Mouse (Mus musculus): ENCODE results near the gene Myo3b.

The Myo3b gene

DNA sequence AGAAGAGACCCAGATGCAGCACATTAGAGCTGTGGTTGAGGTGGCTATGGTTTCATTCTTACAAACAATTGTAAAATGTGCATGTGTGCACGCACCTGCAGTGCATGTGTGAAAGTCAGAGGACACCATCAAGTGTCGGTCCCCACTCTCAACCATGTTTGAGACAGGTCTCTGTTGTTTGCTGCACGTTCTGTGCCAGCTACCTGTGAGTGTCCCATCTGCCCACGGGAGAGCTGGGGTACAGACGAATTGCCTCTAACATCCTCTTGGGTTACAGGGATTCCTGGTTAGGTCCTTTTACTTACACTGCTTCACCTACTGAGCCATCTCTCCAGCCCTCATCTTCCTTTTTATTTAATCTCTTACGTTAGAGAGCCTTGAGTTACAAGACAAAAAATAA, 330.5 kb downstream of the Myo3b start:
- no peak for DNase-seq (ENCODE audit: low read depth)

DNA sequence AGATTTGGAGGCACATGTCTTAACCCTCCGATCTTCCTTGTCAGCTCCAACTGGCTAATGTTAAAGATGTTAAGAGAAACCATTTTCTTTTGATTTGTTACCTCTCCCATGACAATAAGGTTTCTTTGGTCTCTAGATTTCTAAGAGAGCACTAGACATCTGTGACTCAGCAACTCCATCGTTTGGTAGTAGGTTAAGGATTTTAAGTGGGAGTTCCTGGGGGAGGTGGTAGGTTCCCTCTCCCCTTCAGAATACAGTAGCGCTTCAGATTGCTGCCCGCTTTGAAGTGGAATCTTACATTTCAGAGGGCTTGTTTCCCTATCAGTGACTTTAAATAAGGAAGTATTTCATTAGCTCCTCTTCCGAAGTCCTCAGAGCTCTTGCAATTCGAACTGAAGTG, 340.4 kb downstream of the Myo3b start:
- no peak for DNase-seq (ENCODE audit: low read depth)

DNA sequence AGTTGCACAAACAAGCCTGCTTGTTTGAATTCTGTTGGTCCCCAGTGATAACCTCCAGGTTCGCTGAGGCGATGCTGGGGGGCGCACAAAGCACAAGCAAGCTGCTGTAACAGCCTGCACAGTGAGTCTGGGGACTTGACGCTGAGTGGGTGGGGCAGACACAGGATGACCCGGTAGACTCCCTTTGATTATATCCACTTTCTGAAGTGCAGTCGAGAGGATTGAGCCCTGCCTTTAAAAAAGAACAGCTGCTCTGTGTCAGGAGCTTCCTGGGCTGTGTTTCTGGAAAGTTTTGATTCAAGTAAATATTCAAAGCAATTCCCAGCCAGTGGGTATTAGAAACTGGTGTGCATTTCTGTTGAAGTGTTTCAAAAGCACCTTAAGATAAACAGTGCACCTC, 341.0 kb downstream of the Myo3b start:
- DNase-seq (ENCODE audit: low read depth): no peak

DNA sequence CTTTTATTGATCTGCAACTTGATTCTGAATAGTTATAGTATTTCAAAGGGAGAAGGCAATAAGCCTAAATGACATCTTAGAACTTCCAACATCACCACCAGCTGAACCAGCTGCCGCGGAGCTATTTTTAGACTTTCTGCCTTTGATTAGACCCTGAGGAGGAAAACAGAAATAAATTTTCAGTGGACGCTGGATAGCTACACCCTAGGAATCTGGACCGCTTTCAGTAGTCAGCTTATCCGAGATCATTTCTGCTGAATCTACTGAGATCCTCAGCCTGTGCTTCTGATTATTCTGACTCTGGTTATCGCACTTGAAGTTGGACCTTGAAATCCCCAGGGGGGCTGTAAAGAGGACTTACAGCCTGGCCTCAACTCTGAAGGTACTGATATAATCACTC, 349.7 kb downstream of the Myo3b start:
- no peak for DNase-seq (ENCODE audit: low read depth)

GRCm38 (mm10) chr2:70389162-70389561, 350.2 kb downstream of the Myo3b start:
- DNase-seq (ENCODE audit: low read depth): no peak

DNA sequence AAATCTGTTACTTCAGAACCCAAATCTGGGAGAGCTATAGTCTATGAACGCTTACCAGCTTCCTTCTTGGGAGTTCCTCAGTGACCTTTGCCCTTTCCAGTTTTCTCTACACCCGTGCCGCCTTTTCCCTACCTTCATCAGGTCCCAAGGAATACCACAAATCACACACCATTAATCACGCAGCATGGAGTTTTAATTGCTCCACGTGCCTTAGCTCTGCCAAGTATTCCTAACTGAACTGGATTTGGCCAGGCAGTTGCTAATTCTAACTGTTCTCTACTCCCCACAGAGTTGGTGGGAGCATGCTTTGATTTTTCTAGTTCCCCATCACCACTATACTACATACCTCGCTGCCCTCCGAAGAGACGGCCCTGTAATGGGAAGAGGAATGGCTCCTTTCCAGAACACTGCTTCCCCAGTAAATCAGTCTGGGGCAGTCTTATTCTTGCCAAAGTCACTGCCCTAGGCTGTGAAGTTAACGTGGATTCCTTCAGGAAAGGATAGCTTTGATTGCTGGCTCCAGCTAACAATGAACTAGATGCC, 358.9 kb downstream of the Myo3b start:
- DNase-seq (ENCODE audit: low read depth): no peak

- no peak for DNase-seq (ENCODE audit: low read depth)
Measured at GRCm38 (mm10) chr2:70399441-70400115, 360.7 kb downstream of the Myo3b start.

DNA sequence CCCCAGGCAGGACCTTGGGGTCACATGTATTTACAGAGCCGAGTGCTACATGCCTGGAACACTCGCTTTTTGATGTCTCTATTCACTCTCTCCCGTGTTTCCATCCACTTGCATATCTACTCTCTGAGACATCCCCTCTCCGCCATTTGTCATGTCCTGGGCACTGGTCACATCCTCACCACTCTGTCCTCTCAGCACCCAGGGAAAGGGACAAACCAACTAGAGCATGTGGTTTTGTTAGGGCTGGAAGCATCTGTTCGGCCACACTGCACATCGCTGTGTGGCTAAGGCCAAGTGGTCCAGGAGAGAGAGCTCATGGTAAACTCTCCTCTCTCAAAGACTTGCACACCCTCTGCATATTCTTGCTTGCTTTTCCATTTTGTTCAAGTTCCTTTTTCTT, 361.4 kb downstream of the Myo3b start:
- no peak for DNase-seq (ENCODE audit: low read depth)

DNA sequence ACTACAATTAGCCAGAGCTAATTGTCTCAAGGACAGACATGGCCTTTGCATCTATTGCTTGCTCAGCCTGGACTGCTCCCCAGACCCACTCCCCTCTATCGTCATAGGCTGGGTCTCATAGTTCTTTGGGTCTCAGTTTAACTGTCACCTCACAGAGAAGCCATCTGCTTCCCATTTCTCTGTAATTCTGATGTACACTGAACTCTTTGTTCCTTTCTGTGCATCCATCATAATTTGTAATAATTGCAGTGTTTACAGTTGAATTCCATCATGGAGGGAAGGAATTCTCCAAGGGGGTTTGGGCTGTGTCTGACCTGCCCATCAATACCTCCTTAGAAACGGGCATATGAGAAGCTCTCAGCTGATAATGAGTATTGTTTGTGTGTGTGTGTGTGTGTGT, 365.4 kb downstream of the Myo3b start:
- no peak for DNase-seq (ENCODE audit: low read depth)

DNA sequence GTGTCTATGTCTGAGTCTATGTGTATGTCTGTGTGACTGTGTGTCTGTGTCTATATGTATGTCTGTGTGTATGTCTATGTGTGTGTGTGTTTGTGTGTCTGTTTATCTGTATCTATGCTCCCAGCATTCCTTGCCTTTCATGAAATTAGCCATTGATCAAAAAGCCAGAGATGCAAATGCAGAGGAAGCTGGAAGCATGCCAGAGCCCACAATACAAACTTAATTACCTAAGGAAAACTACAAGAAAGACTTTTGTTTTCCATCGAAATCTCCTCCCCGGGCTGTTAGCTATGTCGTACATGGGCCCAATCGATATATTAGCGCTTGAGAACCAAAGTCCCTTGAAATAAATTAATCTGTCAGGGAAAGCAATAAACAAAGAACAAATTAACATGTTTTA, 367.9 kb downstream of the Myo3b start:
- no peak for DNase-seq (ENCODE audit: low read depth)

DNA sequence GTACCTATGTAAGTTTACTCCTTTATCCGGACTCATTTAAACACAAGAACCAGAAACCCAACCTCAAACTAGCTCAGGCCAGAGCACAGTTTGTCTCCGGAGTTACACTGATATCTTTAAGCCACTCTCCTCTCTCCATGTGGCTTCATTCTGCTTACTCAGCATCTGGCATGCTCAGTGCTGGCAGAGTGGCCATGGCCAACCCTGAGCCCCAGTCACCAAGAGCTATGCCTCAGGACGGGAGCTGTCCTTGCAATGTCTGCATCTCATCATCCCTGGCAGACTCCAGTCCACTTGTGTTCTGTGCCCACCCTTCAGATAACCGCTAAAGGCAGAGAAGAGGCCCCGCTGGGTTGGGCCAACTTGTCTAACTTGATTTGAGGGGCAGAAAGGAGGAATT, 368.8 kb downstream of the Myo3b start:
- DNase-seq (ENCODE audit: low read depth): no peak

- DNase-seq (ENCODE audit: low read depth): no peak
Measured at GRCm38 (mm10) chr2:70410298-70410885, 371.5 kb downstream of the Myo3b start.

GRCm38 (mm10) chr2:70412315-70412714, 373.4 kb downstream of the Myo3b start:
- DNase-seq (ENCODE audit: low read depth): no peak

DNA sequence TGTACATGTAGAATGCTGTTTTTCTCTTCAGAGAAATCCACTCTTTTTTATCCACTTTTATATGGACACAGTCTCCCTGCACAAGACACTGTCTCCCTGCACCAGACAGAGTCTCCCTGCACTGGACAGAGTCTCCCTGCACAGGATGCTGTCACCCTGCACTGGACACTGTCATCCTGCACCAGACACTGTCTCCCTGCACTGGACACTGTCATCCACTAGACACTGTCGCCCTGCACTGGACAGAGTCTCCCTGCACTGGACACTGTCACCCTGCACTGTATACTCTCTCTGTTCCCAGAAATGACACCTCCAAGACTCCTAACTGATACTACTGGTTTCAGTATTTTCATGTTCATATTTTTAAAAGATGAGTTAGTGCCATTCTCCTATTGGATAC, 375.5 kb downstream of the Myo3b start:
- no peak for DNase-seq (ENCODE audit: low read depth)

DNA sequence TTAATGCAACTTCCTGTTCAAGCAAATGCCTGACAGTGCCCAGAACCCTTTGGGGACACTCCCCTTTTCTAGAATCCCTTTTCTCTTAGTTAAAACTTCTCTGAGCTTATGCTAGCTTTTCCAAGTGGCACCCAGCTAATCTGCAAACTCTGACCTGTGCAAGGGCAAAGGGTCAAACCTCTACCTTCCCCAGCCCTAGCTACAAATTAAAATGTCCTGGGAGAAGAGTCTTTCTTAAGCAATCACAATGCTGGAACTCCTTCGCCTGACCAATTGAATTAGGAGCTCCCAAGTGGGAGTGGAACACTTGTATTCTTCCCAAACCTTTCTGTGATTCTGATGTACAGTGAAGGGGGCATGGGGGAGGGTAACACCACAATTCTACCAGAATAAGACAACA, 376.6 kb downstream of the Myo3b start:
- DNase-seq (ENCODE audit: low read depth): no peak

- no peak for DNase-seq (ENCODE audit: low read depth)
Measured at GRCm38 (mm10) chr2:70419336-70419735, 380.4 kb downstream of the Myo3b start.

- DNase-seq (ENCODE audit: low read depth): no peak
Measured at GRCm38 (mm10) chr2:70421144-70421874, 382.4 kb downstream of the Myo3b start.

GRCm38 (mm10) chr2:70425611-70426010, 386.7 kb downstream of the Myo3b start:
- DNase-seq (ENCODE audit: low read depth): no peak

DNA sequence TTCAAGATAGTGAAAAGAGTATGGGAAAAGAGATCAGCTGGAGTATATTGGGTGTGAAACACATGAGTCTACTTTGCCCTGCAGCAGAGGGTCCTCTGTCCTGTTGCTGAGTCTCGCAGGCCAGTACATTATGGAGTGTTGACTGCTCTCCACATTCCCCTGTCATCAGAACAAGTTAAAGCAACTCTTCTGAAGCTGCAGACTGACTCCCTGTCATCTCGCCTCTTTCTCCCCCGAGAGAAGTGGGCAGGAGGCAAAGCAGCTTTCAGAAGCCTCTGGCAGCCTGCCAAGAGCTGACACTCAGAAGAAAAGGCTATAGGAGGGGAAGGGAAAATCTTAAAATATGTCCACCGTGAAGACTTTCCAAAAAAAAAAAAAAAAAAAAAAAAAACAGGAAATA, 404.1 kb downstream of the Myo3b start:
- DNase-seq (ENCODE audit: low read depth): no peak

DNA sequence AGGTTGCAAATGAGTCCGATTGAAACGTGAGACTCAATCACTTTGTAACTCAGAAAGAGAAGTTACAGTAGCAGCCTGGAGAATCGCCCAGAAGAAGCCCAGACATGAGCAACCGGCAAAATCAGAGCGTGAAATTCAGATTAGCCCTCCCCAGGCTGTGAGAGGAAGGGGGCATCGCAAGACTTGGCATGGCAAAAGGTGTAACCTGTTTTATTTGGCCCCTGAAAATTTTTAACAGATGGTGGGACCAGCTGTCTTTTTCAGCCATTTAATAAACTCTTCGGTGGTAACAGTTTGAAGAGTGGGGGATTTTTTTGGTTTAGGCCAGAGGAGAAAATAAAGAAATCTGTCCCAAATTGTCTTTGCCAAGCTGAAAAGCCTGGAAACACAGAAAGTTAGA, 405.2 kb downstream of the Myo3b start:
- no peak for DNase-seq (ENCODE audit: low read depth)

DNA sequence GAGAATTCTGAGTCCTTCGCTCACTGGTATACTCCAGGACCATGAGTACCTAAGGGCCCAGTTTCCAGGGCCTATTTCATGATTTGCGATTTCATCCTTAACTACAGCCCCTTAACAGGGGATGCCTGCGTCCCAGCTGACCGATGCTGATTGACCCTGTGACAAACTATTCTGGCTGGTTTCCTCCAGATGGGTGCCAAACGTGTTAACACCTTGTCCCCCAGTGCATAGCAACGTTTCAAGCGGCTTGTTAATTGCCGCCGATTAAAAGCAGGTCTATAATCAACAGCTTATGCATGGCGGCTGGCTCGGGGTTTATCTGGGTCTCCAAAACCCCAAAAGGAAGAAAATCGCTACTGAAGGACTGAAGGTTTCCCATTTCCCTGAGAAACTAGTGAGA, 417.3 kb downstream of the Myo3b start:
- DNase-seq (ENCODE audit: low read depth): no peak

DNA sequence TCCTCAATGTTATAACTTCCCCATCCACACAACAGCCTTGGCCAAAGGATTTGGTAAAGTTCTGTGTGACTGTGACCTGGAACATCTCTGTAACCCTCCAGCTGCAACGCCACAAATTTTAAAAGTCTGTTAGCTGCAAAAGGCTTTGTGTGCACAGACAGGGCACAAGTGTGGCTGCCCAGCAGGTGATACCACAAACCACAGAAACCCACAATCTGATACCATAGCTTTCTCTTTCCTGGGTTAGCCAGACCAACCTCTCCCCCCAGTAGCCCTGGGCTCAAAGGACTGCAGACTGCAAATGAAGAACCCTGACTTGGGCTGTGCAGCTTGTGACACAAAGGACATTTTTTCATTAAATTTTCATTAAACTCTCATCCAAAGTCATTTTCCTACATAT, 424.7 kb downstream of the Myo3b start:
- peak; percentile 60 for DNase-seq (ENCODE audit: low read depth)

GRCm38 (mm10) chr2:70471136-70471535, 432.2 kb downstream of the Myo3b start:
- DNase-seq (ENCODE audit: low read depth): no peak
